Mouse (Mus musculus) C2C12 (cell line): ENCODE data around the gene Nadk. TPM values are rescaled to one million over a fixed set of nuclear protein-coding genes. Genes with fewer than 3 reads are reported as not detected.

Experiments used
- H3K27me3 ChIP-seq: one replicate; pipeline ENCODE4 v1.6.1; 2011; ENCODE audit not compliant: control insufficient read depth, insufficient read depth, insufficient read length
- H3K36me3 ChIP-seq: one replicate; pipeline ENCODE4 v1.6.1; 2011; ENCODE audit not compliant: control insufficient read depth, insufficient read depth
- H3K4me3 ChIP-seq: one replicate; pipeline ENCODE4 v1.5.1; 2011; ENCODE audit warnings: mild to moderate bottlenecking, control low read depth; ENCODE audit not compliant: poor library complexity, insufficient read depth, severe bottlenecking
- H3K79me2 ChIP-seq: one replicate; pipeline ENCODE4 v1.6.1; 2011; ENCODE audit not compliant: control insufficient read depth, insufficient read depth
- H3K79me3 ChIP-seq: one replicate; pipeline ENCODE4 v1.6.1; 2011; ENCODE audit warnings: low read depth, control low read depth
- H3ac ChIP-seq: one replicate; pipeline ENCODE3; 2011; ENCODE audit warnings: low read depth; ENCODE audit not compliant: control insufficient read depth, insufficient read length
- CEBPB ChIP-seq: IDR thresholded peaks from one replicate; pipeline ENCODE4 v1.6.1; 2011; ENCODE audit warnings: low read depth, mild to moderate bottlenecking, control low read depth, moderate library complexity
- CTCF ChIP-seq: IDR thresholded peaks from one replicate; pipeline ENCODE4 v1.5.1; 2011; ENCODE audit not compliant: control insufficient read depth, insufficient read depth, insufficient read length
- FOSL1 ChIP-seq: IDR thresholded peaks from one replicate; pipeline ENCODE4 v1.8.0; 2011; ENCODE audit warnings: mild to moderate bottlenecking, low read length; ENCODE audit not compliant: poor library complexity, insufficient read depth, severe bottlenecking
- MAX ChIP-seq: IDR thresholded peaks from one replicate; pipeline ENCODE4 v1.6.1; 2011; ENCODE audit warnings: mild to moderate bottlenecking, control low read depth
- MYOD1 ChIP-seq: IDR thresholded peaks from one replicate; pipeline ENCODE4 v1.6.1; 2011; ENCODE audit warnings: low read depth; ENCODE audit not compliant: control insufficient read depth, insufficient read length
- MYOG ChIP-seq: IDR thresholded peaks from one replicate; pipeline ENCODE4 v1.6.1; 2011; ENCODE audit not compliant: control insufficient read depth, insufficient read length; ENCODE audit errors: extremely low read depth
- USF1 ChIP-seq: IDR thresholded peaks from one replicate; pipeline ENCODE4 v1.6.1; 2011; ENCODE audit warnings: low read depth, mild to moderate bottlenecking, control low read depth, moderate library complexity
- polyA plus RNA-seq: library from polyadenylated mRNA; unstranded; fragments of >200 nt; fragmentation: generic; extraction: Trizol; gene quantifications from one replicate; pipeline ENCODE4 v1.2.1, GENCODE M21; 2012; ENCODE audit warnings: missing spikeins

Gene Nadk
- polyA plus RNA-seq, 1 experiment: 209 TPM

DNA sequence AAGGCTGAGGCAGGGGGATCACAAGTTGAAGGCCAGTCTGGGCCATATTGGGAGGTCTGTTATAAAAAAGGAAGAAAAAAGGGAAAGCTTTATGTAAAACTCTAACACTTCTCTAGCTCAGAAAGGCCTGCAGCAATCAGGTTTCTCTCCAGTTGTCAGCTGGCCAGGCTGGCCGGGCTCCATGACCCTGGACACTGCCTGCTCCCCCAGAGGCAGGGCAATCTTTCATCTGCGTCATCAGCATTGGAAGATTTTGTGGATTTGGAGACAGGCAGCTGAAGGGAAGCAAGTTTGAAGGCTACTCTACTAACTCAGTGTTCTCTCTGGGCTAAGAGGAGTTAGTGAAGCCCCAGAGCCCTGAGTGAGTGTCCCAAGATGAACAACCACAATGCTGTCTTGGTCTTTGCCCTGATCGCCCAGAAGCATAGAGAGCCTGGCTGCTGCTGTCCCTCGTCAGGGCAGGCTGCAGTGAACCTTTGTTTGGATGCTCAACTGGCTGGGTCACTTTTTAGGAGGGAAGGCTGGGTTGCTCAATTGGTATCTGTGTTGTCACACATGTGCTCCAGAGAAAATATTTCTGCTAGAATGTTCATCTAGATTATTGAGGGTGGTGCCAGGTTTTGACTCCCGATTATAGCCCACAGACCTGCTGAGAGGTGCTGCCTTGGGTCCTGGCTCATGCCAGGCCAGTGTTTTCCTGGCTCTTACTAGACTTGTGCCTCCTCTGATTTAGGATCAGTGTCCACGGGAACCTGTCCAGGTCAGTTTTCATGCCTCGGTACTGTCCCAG lies 16.4 kb downstream of the Nadk start:
- peaks cover 48% of the 10 kb centered on the region for H3K79me3 ChIP-seq
- H3K4me3 ChIP-seq: no peak overlapping the region
- no peak for TF ChIP-seq MYOG
- TF ChIP-seq MYOD1: no peak
- H3K27me3 ChIP-seq: no peaks in the 10 kb centered on the region
- H3K36me3 ChIP-seq: peaks cover 60% of the 10 kb centered on the region
- H3K79me2 ChIP-seq: peaks cover 78% of the 10 kb centered on the region
- no peak overlapping the region for H3ac ChIP-seq

DNA sequence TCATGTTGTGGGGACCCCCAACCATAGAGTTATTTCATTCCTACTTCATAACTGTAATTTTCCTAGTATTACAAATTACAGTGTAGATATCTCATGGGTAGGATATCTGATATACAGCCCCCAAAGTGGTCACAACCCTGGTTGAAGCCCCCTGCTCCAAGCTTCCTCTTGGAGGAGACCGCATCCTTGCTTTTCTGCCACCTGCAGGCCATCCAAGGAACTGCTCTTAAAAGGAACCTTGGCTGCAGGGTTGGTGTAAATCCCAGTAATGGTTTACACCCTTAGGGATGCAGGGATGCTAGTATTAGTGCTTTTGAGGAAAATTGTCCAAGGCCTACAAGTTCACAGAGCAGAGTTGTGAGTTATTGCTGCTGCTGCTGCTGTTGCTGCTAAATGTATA lies 18.2 kb downstream of the Nadk start:
- H3K79me2 ChIP-seq: peaks cover 75% of the 10 kb centered on the region
- H3ac ChIP-seq: no peak overlapping the region
- H3K36me3 ChIP-seq: peaks cover 77% of the 10 kb centered on the region
- no peak for TF ChIP-seq MYOG
- TF ChIP-seq CTCF: peak; percentile 30
- no peak overlapping the region for H3K4me3 ChIP-seq
- peaks cover 36% of the 10 kb centered on the region for H3K79me3 ChIP-seq
- no peaks in the 10 kb centered on the region for H3K27me3 ChIP-seq

- Histone ChIP-seq H3ac (peak overlapping the region; percentile 81), H3K36me3 (peaks cover 80% of the 10 kb centered on the region), H3K4me3 (peak overlapping the region; percentile 12)
Observed at GRCm38 (mm10) chr4:155582279-155582905, 20.2 kb downstream of the Nadk start.

GRCm38 (mm10) chr4:155589356-155589755 lies 27.2 kb downstream of the Nadk start:
- no peak for TF ChIP-seq MYOD1
- no peak for TF ChIP-seq CEBPB
- TF ChIP-seq FOSL1: no peak
- no peak for TF ChIP-seq MAX
- TF ChIP-seq MYOG: no peak
- no peak for TF ChIP-seq USF1
- TF ChIP-seq CTCF: no peak
- H3K4me3 ChIP-seq: no peak overlapping the region
- H3ac ChIP-seq: no peak overlapping the region
- H3K79me2 ChIP-seq: peaks cover 8% of the 10 kb centered on the region
- no peaks in the 10 kb centered on the region for H3K27me3 ChIP-seq
- peaks cover under 1% of the 10 kb centered on the region for H3K79me3 ChIP-seq
- H3K36me3 ChIP-seq: peaks cover 68% of the 10 kb centered on the region

More at GRCm38 (mm10) chr4:155582279-155582905, 20.2 kb downstream of the Nadk start:
- peaks cover 20% of the 10 kb centered on the region for H3K79me3 ChIP-seq
- peak; percentile 59 for TF ChIP-seq CEBPB
- TF ChIP-seq MYOD1: peak; percentile 34
- peak; percentile 99 for TF ChIP-seq MAX
- no peak for TF ChIP-seq CTCF
- no peak for TF ChIP-seq FOSL1
- no peaks in the 10 kb centered on the region for H3K27me3 ChIP-seq
- peaks cover 56% of the 10 kb centered on the region for H3K79me2 ChIP-seq

GRCm38 (mm10) chr4:155591012-155591719 lies 29.0 kb downstream of the Nadk start:
- H3ac ChIP-seq: no peak overlapping the region
- no peaks in the 10 kb centered on the region for H3K79me2 ChIP-seq
- H3K27me3 ChIP-seq: no peaks in the 10 kb centered on the region
- TF ChIP-seq USF1: no peak
- TF ChIP-seq MYOG: no peak
- no peak for TF ChIP-seq MAX
- TF ChIP-seq MYOD1: no peak
- TF ChIP-seq CEBPB: no peak
- TF ChIP-seq CTCF: no peak
- no peak for TF ChIP-seq FOSL1
- H3K4me3 ChIP-seq: no peak overlapping the region
- peaks cover 50% of the 10 kb centered on the region for H3K36me3 ChIP-seq
- no peaks in the 10 kb centered on the region for H3K79me3 ChIP-seq

DNA sequence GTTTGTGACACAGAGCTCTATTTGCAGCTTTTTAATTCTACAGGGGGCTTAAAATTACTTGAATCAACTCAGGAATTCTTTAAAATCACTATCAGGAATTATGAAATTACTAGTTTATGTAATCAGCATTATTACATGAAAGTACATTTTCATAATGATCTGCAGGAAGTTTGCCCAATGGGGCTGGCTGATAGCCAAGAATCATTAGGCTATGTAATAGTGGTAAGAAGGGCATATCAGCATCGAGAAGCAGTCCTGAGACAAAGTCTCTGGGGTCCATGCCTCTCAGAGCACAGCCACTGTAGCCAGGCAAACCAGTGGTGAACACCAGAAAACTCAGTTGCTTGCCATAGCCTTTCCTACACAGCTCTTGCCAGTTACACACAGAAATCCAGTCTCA lies 31.6 kb downstream of the Nadk start:
- Histone ChIP-seq H3K79me3 (no peaks in the 10 kb centered on the region), H3ac (no peak overlapping the region)
- TF ChIP-seq FOSL1 (no peak), MYOD1 (no peak), MYOG (no peak), MAX (no peak), CEBPB (no peak)

More for the DNA sequence above, 31.6 kb downstream of the Nadk start:
- Histone ChIP-seq H3K27me3 (no peaks in the 10 kb centered on the region), H3K4me3 (no peak overlapping the region), H3K36me3 (peaks cover 24% of the 10 kb centered on the region), H3K79me2 (no peaks in the 10 kb centered on the region)
